Mouse (Mus musculus) hindbrain, embryonic 10.5 days (tissue): ENCODE data around the gene Msrb3. TPM values are rescaled to one million over a fixed set of nuclear protein-coding genes. Genes with fewer than 3 reads are reported as not detected.
A peak's percentile ranks its signal among the peaks of the same experiment; 100 is the strongest.

ENCODE experiments used
- DNase-seq: peaks from one replicate; pipeline ENCODE4 v3.0.0-alpha.2; 2017; ENCODE audit warnings: low spot score
- H3K27ac ChIP-seq: fragments of 300-500 bp; sonication (generic); 2 replicates; pipeline ENCODE4 v1.5.1; 2016; ENCODE audit warnings: mild to moderate bottlenecking, moderate library complexity
- H3K27me3 ChIP-seq: fragments of 300-500 bp; sonication (generic); 2 replicates; pipeline ENCODE4 v1.6.1; 2016; ENCODE audit warnings: mild to moderate bottlenecking; ENCODE audit not compliant: poor library complexity, insufficient read depth, severe bottlenecking
- H3K36me3 ChIP-seq: fragments of 300-500 bp; sonication (generic); 2 replicates; pipeline ENCODE4 v1.6.1; 2016; ENCODE audit warnings: mild to moderate bottlenecking, moderate library complexity
- H3K4me1 ChIP-seq: fragments of 300-500 bp; sonication (generic); replicated peaks from 2 replicates; pipeline ENCODE4 v1.6.1; 2016; ENCODE audit warnings: mild to moderate bottlenecking
- H3K4me3 ChIP-seq: fragments of 300-500 bp; sonication (generic); 2 replicates; pipeline ENCODE4 v1.5.1; 2016; ENCODE audit warnings: mild to moderate bottlenecking, moderate library complexity
- H3K9me3 ChIP-seq: fragments of 300-500 bp; sonication (generic); 2 replicates; pipeline ENCODE4 v1.6.1; 2016; ENCODE audit warnings: mild to moderate bottlenecking, moderate library complexity
- WGBS: fragments of 180-500 bp; shearing (Covaris S2); methylation state at CpG from one replicate; pipeline ENCODE4 v1.1.7; 2016; 5-methylcytosine and 5-hydroxymethylcytosine counted together
- polyA plus RNA-seq: library from polyadenylated mRNA; unstranded; fragments of >200 nt; fragmentation: Nextera tagmentation; extraction: Ambion mirVana; gene quantifications from 2 replicates; pipeline ENCODE4 v1.2.1, GENCODE M21; 2016

Gene Msrb3
- 3.1 and 4.5 TPM in 2 replicates for polyA plus RNA-seq

DNA sequence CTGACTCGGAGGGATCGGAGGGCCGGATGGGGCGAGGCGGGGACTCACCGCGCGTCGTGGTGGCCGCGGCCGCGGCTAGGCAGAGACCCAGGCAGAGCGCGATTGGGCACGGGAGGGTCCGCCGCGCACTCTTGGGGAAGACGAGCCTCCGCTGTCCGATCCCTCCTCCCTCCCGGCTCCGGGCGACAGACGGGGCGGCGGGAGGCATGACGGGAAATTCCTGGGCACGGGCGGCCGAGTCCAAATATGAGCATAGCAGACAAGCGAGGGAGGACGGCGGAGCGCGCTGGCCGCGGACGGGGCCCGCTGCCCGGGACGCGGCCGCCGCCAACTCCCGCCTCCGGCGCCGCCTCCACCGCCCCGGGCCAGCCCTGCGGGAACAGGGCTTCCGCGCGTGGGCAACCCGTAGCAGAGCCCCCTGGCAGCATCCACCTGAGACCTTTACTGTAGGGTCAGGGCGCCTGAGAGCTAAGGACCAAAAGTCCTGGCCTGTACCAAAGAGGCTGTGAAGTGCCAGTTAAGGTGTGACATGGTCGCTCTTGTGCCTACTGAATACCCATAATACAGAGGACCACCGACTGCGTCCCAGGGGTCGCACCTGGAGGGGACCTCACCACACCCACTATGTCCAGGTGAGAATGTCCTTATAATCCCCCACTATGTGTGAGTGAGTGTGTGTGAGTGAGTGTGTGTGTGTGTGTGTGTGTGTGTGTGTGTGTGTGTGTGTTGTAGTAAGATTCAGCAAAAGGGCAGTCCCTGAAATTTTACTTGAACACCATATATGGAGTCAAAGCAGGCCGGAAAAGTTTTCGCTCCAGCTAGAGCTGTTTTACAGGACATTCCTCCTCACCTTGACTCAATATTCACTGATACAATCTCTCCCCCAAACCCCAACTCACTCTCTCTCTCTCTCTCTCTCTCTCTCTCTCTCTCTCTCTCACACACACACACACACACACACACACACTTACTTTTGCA lies at the start of gene Msrb3:
Gene Msrb3, minus strand, starts transcription at position 317 of the 978 bp plus-strand sequence.
- DNase-seq, result peak; percentile 84
- H3K27ac ChIP-seq, result peak within 1 kb of the TSS; percentile 92
- peaks cover 50% of the 10 kb centered on the region for H3K27me3 ChIP-seq
- H3K36me3 ChIP-seq, result no peaks in the 10 kb centered on the region
- 3% methylated on average over 64 of the region's 64 CpGs for WGBS
- peak within 1 kb of the TSS; percentile 79 for H3K4me3 ChIP-seq
- H3K9me3 ChIP-seq, result no peaks in the 10 kb centered on the region
- H3K4me1 ChIP-seq, result peaks cover 31% of the 10 kb centered on the region

DNA sequence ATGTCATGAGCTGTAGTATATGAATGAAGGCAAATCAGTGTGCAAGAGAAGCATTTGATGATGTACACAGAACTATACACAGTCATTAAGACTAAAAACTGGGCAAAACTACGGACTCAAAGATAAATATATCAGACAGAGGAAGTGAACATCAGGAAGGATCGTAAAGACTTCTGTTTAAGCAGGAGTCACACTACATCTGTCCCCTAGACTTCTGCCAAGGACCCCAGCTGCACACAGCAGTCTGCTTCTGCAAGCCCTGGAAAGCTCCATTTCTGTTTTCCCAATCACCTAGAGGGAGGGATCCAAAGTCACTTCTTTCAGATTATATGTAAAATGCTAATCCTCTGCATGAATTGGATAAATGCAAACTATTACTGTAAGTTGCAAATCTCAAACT lies 49.6 kb upstream of the Msrb3 start:
- Histone ChIP-seq H3K27me3 (no peaks in the 10 kb centered on the region), H3K9me3 (no peaks in the 10 kb centered on the region), H3K4me3 (no peak overlapping the region), H3K4me1 (peaks cover 14% of the 10 kb centered on the region), H3K27ac (no peak overlapping the region), H3K36me3 (peaks cover 18% of the 10 kb centered on the region; the same call in 1 of the 2 replicates)
- no peak for DNase-seq
- WGBS, result 93% methylated on average over 2 of the region's 2 CpGs

DNA sequence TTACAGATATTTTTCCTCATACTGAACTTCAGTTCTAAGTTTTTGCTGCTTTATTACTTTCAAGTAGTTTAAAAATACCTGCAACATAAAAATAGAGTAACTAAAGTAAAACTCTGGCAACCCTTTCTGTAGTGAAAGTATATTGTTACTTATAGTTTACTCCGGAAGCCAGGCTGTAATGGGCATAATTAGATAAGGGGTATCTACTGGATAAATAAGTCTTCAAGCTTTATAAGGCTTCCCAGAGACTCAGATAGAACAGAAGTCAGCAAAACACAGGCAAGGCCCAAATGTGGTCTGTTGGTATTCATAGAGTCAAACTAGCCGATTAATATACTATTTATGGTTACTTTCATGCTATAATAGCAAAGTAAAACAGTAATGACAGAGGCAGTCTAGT lies 48.9 kb upstream of the Msrb3 start:
- no peak for DNase-seq
- no peaks in the 10 kb centered on the region for H3K27me3 ChIP-seq
- WGBS, result 93% methylated on average over 2 of the region's 2 CpGs
- H3K4me3 ChIP-seq, result no peak overlapping the region
- H3K36me3 ChIP-seq, result peaks cover 18% of the 10 kb centered on the region; the same call in 1 of the 2 replicates
- H3K27ac ChIP-seq, result no peak overlapping the region
- H3K9me3 ChIP-seq, result no peaks in the 10 kb centered on the region
- peaks cover 14% of the 10 kb centered on the region for H3K4me1 ChIP-seq

DNA sequence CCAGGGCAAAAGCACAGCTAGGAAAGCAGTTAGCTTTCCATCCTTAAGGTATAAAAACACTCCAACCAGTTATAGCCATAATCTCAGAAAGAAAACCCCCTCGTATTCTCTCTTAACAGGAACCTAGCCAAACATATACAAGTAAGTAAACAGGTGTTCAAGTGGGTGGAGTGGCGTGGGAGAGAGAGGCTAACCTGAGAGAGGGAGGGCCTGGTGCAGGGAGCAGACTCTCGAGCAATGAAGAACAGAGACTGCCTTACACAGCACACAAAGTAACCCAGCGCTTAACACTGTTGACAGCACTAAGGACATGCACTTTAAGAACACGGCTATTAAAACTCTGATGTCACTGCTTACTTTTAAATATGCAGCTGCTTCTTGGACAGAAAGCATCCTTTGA lies 47.9 kb upstream of the Msrb3 start:
- 87% methylated on average over 5 of the region's 5 CpGs for WGBS
- DNase-seq, result no peak
- Histone ChIP-seq H3K27ac (no peak overlapping the region), H3K27me3 (no peaks in the 10 kb centered on the region), H3K36me3 (peaks cover 20% of the 10 kb centered on the region), H3K4me1 (peaks cover 14% of the 10 kb centered on the region), H3K4me3 (no peak overlapping the region), H3K9me3 (no peaks in the 10 kb centered on the region)

DNA sequence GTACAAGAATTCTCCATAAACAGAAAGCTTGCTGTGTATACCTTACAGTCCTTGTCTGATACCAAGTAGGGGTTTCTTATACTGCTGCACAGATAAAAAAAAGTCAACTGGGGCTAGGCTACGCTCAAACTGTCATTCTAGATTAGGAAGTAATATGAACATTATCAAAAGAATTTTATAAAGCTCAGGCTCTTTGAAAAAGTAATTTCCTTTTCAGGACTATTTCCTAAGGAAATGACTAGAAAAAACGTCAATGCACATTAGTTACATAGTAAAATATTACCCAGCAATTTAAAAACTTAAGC lies 40.0 kb upstream of the Msrb3 start:
- Histone ChIP-seq H3K9me3 (no peaks in the 10 kb centered on the region), H3K36me3 (peaks cover 2% of the 10 kb centered on the region; the same call in 1 of the 2 replicates), H3K27ac (no peak overlapping the region), H3K4me3 (no peak overlapping the region), H3K27me3 (no peaks in the 10 kb centered on the region), H3K4me1 (no peaks in the 10 kb centered on the region)
- no peak for DNase-seq
- WGBS, result 88% methylated on average over 2 of the region's 2 CpGs

DNA sequence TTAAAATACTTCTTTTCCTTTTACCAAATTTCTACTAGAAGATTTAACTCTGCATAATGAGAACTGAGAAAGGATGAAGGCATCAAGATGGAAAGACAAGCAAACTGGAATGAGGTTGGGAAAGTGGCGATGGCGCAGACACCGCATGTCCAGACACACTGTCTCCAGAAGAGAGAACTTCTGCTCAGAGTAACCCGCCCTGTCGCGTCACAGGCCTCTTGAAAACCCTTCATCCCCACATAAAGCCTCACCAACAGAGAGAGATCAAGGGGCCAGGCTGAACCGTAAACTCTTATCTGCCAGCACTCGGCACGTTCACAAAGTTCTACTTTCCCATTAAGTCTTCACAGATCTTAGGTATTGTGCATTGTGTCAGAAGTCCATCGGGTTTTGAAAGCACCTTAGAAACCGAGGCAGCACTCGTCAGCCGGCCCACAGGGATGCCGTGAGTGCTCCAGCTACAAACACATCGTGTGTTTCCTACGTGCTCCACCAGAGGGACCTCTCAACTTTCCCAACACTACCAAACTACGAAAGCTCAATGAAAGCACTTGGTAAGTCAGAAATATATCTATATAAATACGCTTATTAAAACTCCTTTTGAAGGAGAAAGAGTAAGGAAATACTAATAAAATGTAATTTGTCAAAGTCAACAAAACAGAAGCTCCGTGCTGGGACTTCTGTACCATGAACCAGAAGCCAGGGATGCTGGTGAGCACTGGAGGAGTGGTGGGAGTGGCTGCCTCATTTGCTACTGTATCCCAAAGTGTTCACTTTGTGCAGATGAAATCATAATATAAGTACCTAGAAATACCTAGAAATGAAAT lies 39.4 kb upstream of the Msrb3 start:
- 63% methylated on average over 19 of the region's 19 CpGs for WGBS
- Histone ChIP-seq H3K9me3 (no peaks in the 10 kb centered on the region), H3K27ac (no peak overlapping the region), H3K4me1 (no peaks in the 10 kb centered on the region), H3K4me3 (no peak overlapping the region), H3K36me3 (peaks cover 2% of the 10 kb centered on the region; the same call in 1 of the 2 replicates), H3K27me3 (no peaks in the 10 kb centered on the region)
- peak; percentile 28 for DNase-seq

DNA sequence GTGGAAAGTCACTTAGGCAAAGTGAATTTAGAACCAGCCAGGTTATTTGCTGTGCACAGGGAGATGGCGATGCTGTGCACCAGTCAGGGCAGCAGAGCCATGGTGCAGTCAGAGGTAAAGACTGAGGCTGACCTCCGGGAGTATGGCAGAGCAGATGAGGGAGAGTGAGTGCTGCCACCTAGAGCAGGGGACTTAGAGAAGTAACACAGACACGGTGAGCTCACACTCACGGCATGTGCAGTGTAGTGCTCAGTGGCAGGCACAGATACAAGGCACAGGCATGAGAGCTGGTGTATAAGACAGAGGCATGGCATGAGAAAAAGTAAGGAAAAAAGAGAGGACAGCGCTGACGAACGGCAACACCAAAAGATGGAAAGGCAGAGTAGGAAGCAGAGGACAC lies 30.6 kb upstream of the Msrb3 start:
- H3K27ac ChIP-seq, result no peak overlapping the region
- peaks cover 59% of the 10 kb centered on the region for H3K36me3 ChIP-seq
- no peak overlapping the region for H3K4me3 ChIP-seq
- no peak for DNase-seq
- H3K4me1 ChIP-seq, result no peaks in the 10 kb centered on the region
- no peaks in the 10 kb centered on the region for H3K9me3 ChIP-seq
- WGBS, result 80% methylated on average over 7 of the region's 7 CpGs
- no peaks in the 10 kb centered on the region for H3K27me3 ChIP-seq

DNA sequence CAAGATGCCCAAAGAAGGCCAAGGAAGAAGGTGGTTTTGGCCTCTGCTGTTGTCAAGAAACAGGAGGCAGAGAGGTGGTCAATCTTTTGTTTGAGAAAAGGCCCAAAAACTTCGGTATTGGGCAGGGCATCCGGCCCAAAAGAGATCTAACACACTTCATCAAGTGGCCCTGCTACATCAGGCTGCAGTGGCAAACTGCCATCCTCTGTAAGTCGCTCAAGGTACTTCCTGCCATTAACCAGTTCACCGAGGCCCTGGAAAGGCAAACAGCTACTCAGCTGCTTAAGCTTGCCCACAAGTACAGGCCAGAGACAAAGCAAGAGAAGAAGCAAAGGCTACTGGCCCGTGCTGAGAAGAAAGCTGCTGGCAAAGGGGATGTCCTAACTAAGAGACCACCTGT lies 29.3 kb upstream of the Msrb3 start:
- no peaks in the 10 kb centered on the region for H3K4me1 ChIP-seq
- no peaks in the 10 kb centered on the region for H3K9me3 ChIP-seq
- no peak overlapping the region for H3K27ac ChIP-seq
- H3K4me3 ChIP-seq, result no peak overlapping the region
- H3K36me3 ChIP-seq, result peaks cover 59% of the 10 kb centered on the region
- no peak for DNase-seq
- WGBS, result 91% methylated on average over 5 of the region's 5 CpGs
- no peaks in the 10 kb centered on the region for H3K27me3 ChIP-seq

DNA sequence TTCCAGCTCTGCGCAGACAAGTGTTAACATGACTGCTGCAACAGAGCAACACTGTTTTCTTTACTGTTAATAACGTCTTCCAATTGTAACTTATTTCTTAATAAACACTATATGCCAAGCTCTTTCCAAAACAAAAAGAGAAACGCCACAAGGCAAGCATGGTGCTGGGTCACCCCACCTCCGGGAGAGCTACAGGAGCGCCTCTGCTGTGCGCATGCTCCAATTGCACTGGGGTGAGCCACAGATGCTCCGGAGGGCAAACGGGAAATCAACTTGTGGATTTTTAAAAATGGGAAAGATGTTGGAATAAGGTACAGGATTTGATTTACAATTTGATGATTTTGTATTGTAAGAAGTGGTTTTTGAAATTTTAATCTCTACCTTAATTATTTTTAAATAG lies 27.3 kb upstream of the Msrb3 start:
- Histone ChIP-seq H3K27me3 (no peaks in the 10 kb centered on the region), H3K4me3 (no peak overlapping the region), H3K4me1 (no peaks in the 10 kb centered on the region), H3K9me3 (no peaks in the 10 kb centered on the region), H3K27ac (no peak overlapping the region), H3K36me3 (peaks cover 56% of the 10 kb centered on the region)
- no peak for DNase-seq
- 92% methylated on average over 8 of the region's 8 CpGs for WGBS

DNA sequence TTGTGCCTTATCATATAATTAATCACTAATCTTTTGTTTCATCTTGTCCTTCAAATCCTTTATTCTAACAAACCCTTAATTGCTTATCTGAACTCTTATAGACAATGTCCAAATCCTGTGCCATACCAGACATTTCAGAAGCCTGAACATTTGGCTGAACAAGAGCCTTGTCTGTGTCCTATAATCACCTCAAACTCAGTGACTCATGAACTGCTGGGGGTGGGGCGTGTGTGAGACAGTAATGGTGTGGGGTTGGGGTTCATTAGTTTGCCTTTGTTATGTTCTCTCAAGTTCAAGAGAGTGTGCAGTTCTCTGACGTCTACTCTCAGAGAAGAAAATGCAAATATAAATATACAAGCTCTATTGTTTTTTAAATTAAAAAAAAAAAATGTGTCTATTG lies 22.6 kb upstream of the Msrb3 start:
- DNase-seq, result no peak
- H3K9me3 ChIP-seq, result no peaks in the 10 kb centered on the region
- WGBS, result 80% methylated on average over 2 of the region's 2 CpGs

DNA sequence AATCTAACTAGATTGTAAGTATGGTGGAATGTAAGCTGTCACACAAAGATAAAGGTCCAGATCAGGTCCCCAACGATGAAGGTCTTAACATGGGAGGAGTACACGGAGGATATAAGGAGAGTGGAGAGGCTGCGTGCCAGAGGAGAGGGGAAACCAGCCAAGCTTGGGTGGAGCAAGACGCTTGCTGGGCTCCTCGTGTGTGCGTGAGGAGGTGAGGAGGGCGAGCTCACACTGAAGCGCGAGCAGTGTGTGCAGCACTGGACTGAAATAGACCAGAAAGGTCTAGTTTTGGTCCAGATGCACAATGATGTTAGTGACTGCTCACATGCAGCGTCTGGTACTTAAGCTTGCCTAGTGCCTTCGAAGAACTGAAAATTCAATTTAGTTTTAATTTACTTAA lies 21.7 kb upstream of the Msrb3 start:
- peaks cover 23% of the 10 kb centered on the region for H3K36me3 ChIP-seq
- DNase-seq, result no peak
- no peaks in the 10 kb centered on the region for H3K27me3 ChIP-seq
- no peak overlapping the region for H3K4me3 ChIP-seq
- no peaks in the 10 kb centered on the region for H3K4me1 ChIP-seq
- H3K9me3 ChIP-seq, result no peaks in the 10 kb centered on the region
- no peak overlapping the region for H3K27ac ChIP-seq
- 89% methylated on average over 11 of the region's 11 CpGs for WGBS

More for the DNA sequence above, 22.6 kb upstream of the Msrb3 start:
- no peaks in the 10 kb centered on the region for H3K4me1 ChIP-seq
- H3K4me3 ChIP-seq, result no peak overlapping the region
- peaks cover 29% of the 10 kb centered on the region for H3K36me3 ChIP-seq
- H3K27ac ChIP-seq, result no peak overlapping the region
- H3K27me3 ChIP-seq, result no peaks in the 10 kb centered on the region

DNA sequence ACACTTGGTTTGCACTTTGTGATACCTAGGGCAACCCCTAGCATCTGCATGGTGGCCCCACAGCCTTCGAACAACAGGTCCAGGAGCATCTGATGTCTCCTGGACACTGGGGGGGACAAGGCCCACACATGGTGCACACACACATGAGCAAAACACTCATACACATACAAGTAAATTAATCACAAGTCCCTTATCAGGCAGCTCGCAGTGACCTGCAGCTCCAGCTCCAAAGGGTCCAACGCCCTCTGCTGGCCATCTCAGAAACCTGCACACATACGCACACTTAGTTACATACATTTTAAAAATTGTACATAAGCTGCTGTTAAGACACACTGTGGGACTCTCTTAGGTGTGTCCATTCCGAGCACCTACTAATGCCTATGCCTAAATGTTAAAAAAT lies 17.3 kb upstream of the Msrb3 start:
- Histone ChIP-seq H3K9me3 (no peaks in the 10 kb centered on the region), H3K4me1 (0 out of 2 replicates have a peak, but pooled peaks cover 3% of the 10 kb centered on the region), H3K27me3 (no peaks in the 10 kb centered on the region), H3K27ac (no peak overlapping the region), H3K4me3 (no peak overlapping the region), H3K36me3 (0 out of 2 replicates have a peak, but pooled peaks cover 3% of the 10 kb centered on the region)
- DNase-seq, result no peak
- WGBS, result 88% methylated on average over 5 of the region's 5 CpGs
